Mouse (Mus musculus) olfactory bulb, adult 2 months (tissue): ENCODE results near the gene Glrx. TPM values are rescaled to one million over a fixed set of nuclear protein-coding genes. Genes with fewer than 3 reads are reported as not detected.
"Not testable (repeated sequence)": the region's sequence is repeated elsewhere in the genome, so short reads cannot be mapped to it uniquely, and the experiment has no call there.

Experiments
- H3K27ac ChIP-seq: fragments of 200-500 bp; 2 replicates; pipeline ENCODE4 v1.5.1; 2012; ENCODE audit warnings: low read depth, low read length; ENCODE audit not compliant: insufficient read depth
- H3K4me1 ChIP-seq: fragments of 200-500 bp; 2 replicates; pipeline ENCODE4 v1.6.1; 2012; ENCODE audit warnings: low read length; ENCODE audit not compliant: control insufficient read depth, insufficient read depth
- H3K4me3 ChIP-seq: fragments of 200-500 bp; 2 replicates; pipeline ENCODE4 v1.5.1; 2012; ENCODE audit warnings: mild to moderate bottlenecking, low read depth, low read length, moderate library complexity; ENCODE audit not compliant: insufficient read depth
- CTCF ChIP-seq: fragments of 200-500 bp; IDR thresholded peaks from 2 replicates; pipeline ENCODE4 v1.5.1; 2012; ENCODE audit warnings: low read depth, mild to moderate bottlenecking, low read length, moderate library complexity; ENCODE audit not compliant: insufficient read depth
- POLR2A ChIP-seq: fragments of 200-500 bp; IDR thresholded peaks from 2 replicates; pipeline ENCODE4 v1.6.1; 2012; ENCODE audit warnings: mild to moderate bottlenecking, low read depth, low read length, moderate library complexity; ENCODE audit not compliant: insufficient read depth
- WGBS: fragments of 180-500 bp; shearing (Covaris S2); methylation state at CpG from one replicate; pipeline ENCODE4 v1.1.7; 2018; 5-methylcytosine and 5-hydroxymethylcytosine counted together
- polyA plus RNA-seq: library from polyadenylated mRNA; stranded (reverse); fragments of >200 nt; gene quantifications from 2 replicates; pipeline ENCODE4 v1.2.4, GENCODE M21; 2012; ENCODE audit warnings: low replicate concordance; ENCODE audit not compliant: missing spikeins, insufficient read depth, insufficient read length

Glrx gene
- polyA plus RNA-seq, 1 experiment, result not detected

- Histone ChIP-seq H3K4me3 (no peak overlapping the region), H3K4me1 (no peaks in the 10 kb centered on the region), H3K27ac (no peak overlapping the region)
- 96% methylated on average over 4 of the region's 4 CpGs for WGBS
- no peak for TF ChIP-seq POLR2A
- no peak for TF ChIP-seq CTCF
Measured at GRCm38 (mm10) chr13:75874608-75875376, 35.1 kb downstream of the Glrx start.

GRCm38 (mm10) chr13:75876188-75876587, 36.5 kb downstream of the Glrx start:
- not testable (repeated sequence) for H3K27ac ChIP-seq, H3K4me3 ChIP-seq, H3K4me1 ChIP-seq
- 78% methylated on average over 7 of the region's 7 CpGs for WGBS

- TF ChIP-seq CTCF, result no peak
- no peak for TF ChIP-seq POLR2A
- no peak overlapping the region for H3K27ac ChIP-seq
- 86% methylated on average over 6 of the region's 6 CpGs for WGBS
- no peak overlapping the region for H3K4me3 ChIP-seq
- no peaks in the 10 kb centered on the region for H3K4me1 ChIP-seq
Measured at GRCm38 (mm10) chr13:75876592-75876991, 36.9 kb downstream of the Glrx start.

GRCm38 (mm10) chr13:75877907-75878306, 38.2 kb downstream of the Glrx start:
- TF ChIP-seq POLR2A, result no peak
- Histone ChIP-seq H3K4me1 (no peaks in the 10 kb centered on the region), H3K4me3 (no peak overlapping the region), H3K27ac (no peak overlapping the region)

- Histone ChIP-seq H3K4me1 (no peaks in the 10 kb centered on the region), H3K27ac (no peak overlapping the region), H3K4me3 (no peak overlapping the region)
- TF ChIP-seq POLR2A, result no peak
- TF ChIP-seq CTCF, result no peak
- 73% methylated on average over 3 of the region's 3 CpGs for WGBS
Measured at GRCm38 (mm10) chr13:75879756-75880155, 40.1 kb downstream of the Glrx start.

- WGBS, result 63% methylated on average over 2 of the region's 2 CpGs
- TF ChIP-seq POLR2A, result no peak
- TF ChIP-seq CTCF, result no peak
Measured at GRCm38 (mm10) chr13:75880501-75880900, 40.8 kb downstream of the Glrx start.

GRCm38 (mm10) chr13:75883792-75884191, 44.1 kb downstream of the Glrx start:
- Histone ChIP-seq H3K27ac (no peak overlapping the region), H3K4me3 (no peak overlapping the region), H3K4me1 (no peaks in the 10 kb centered on the region)
- TF ChIP-seq POLR2A, result no peak
- no peak for TF ChIP-seq CTCF
- WGBS, result 43% methylated on average over 3 of the region's 3 CpGs

More at GRCm38 (mm10) chr13:75880501-75880900, 40.8 kb downstream of the Glrx start:
- Histone ChIP-seq H3K4me3 (no peak overlapping the region), H3K27ac (no peak overlapping the region), H3K4me1 (no peaks in the 10 kb centered on the region)

- Histone ChIP-seq H3K4me1 (no peaks in the 10 kb centered on the region), H3K27ac (no peak overlapping the region), H3K4me3 (no peak overlapping the region)
- TF ChIP-seq POLR2A, result no peak
- TF ChIP-seq CTCF, result no peak
- 81% methylated on average over 4 of the region's 4 CpGs for WGBS
Measured at GRCm38 (mm10) chr13:75891868-75892267, 52.2 kb downstream of the Glrx start.

- Histone ChIP-seq H3K4me3 (no peak overlapping the region), H3K4me1 (no peaks in the 10 kb centered on the region), H3K27ac (no peak overlapping the region)
- TF ChIP-seq CTCF, result no peak
- WGBS, result 65% methylated on average over 3 of the region's 3 CpGs
Measured at GRCm38 (mm10) chr13:75892291-75892690, 52.6 kb downstream of the Glrx start.

GRCm38 (mm10) chr13:75892876-75893275, 53.2 kb downstream of the Glrx start:
- WGBS, result 87% methylated on average over 6 of the region's 6 CpGs
- no peak overlapping the region for H3K27ac ChIP-seq
- H3K4me1 ChIP-seq, result no peaks in the 10 kb centered on the region
- H3K4me3 ChIP-seq, result no peak overlapping the region
- no peak for TF ChIP-seq CTCF

Other genes starting within 250 kb of the Glrx start
- not detected in 2 replicates for gene Ell2, start 133.1 kb upstream of the Glrx start, polyA plus RNA-seq
- not detected in 2 replicates for gene Rhobtb3, start 104.1 kb downstream of the Glrx start, polyA plus RNA-seq
- not detected in 2 replicates for gene Spata9, start 127.3 kb downstream of the Glrx start, polyA plus RNA-seq
- not detected in 2 replicates for gene Rfesd, start 178.9 kb downstream of the Glrx start, polyA plus RNA-seq
- not detected in 2 replicates for gene Gpr150, start 217.1 kb downstream of the Glrx start, polyA plus RNA-seq